Mouse (Mus musculus) hindbrain, postnatal 0 days (tissue): ENCODE measurements around the gene Ell. TPM values are rescaled to one million over a fixed set of nuclear protein-coding genes. Genes with fewer than 3 reads are reported as not detected.
A peak's percentile ranks its signal among the peaks of the same experiment; 100 is the strongest.

Experiments used
- ATAC-seq: fragments of 200-750 bp; cut with Nextera tagmentation; 2 replicates; pipeline ENCODE4 v1.8.0; 2017; ENCODE audit warnings: mild to moderate bottlenecking, moderate TSS enrichment, moderate library complexity
- DNase-seq: peaks from one replicate; pipeline ENCODE4 v3.0.0-alpha.2; 2015; ENCODE audit warnings: low spot score
- H3K27ac ChIP-seq: fragments of 300-500 bp; sonication (generic); 2 replicates; pipeline ENCODE4 v1.5.1; 2014; ENCODE audit warnings: mild to moderate bottlenecking
- H3K27me3 ChIP-seq: fragments of 300-500 bp; sonication (generic); 2 replicates; pipeline ENCODE4 v1.6.1; 2014; ENCODE audit warnings: low read length, mixed read lengths; ENCODE audit not compliant: insufficient read depth
- H3K36me3 ChIP-seq: fragments of 300-500 bp; sonication (generic); 2 replicates; pipeline ENCODE4 v1.6.1; 2014; ENCODE audit warnings: low read length, mixed read lengths; ENCODE audit not compliant: insufficient read depth
- H3K4me1 ChIP-seq: fragments of 300-500 bp; sonication (generic); 2 replicates; pipeline ENCODE4 v1.6.1; 2014; ENCODE audit warnings: antibody characterized with exemption, low read length, mixed read lengths; ENCODE audit not compliant: insufficient read depth
- H3K4me2 ChIP-seq: fragments of 300-500 bp; sonication (generic); 2 replicates; pipeline ENCODE4 v1.6.1; 2014; ENCODE audit warnings: low read depth, mild to moderate bottlenecking, low read length, moderate library complexity, mixed read lengths
- H3K4me3 ChIP-seq: fragments of 300-500 bp; sonication (generic); 2 replicates; pipeline ENCODE4 v1.5.1; 2014; ENCODE audit warnings: low read length
- H3K9ac ChIP-seq: fragments of 300-500 bp; sonication (generic); replicated peaks from 2 replicates; pipeline ENCODE4 v1.6.1; 2014; ENCODE audit warnings: mild to moderate bottlenecking, low read length, moderate library complexity, mixed read lengths
- H3K9me3 ChIP-seq: fragments of 300-500 bp; sonication (generic); 2 replicates; pipeline ENCODE4 v1.6.1; 2016; ENCODE audit warnings: low read length, mixed read lengths
- CTCF ChIP-seq: IDR thresholded peaks from 2 replicates; pipeline ENCODE4 v1.5.1; 2016; ENCODE audit warnings: antibody characterized with exemption, control low read depth, low read depth
- WGBS: fragments of 180-500 bp; shearing (Covaris S2); extraction: QIAGEN DNeasy Blood & Tissue Kit; methylation state at CpG from one replicate; pipeline ENCODE4 v1.1.7; 2014; 5-methylcytosine and 5-hydroxymethylcytosine counted together
- polyA plus RNA-seq: library from polyadenylated mRNA; unstranded; fragments of >200 nt; fragmentation: Nextera tagmentation; extraction: Ambion mirVana; gene quantifications from 2 replicates; pipeline ENCODE4 v1.2.1, GENCODE M21; 2015
- total RNA-seq: library from RNA; depleted of rRNA; stranded (reverse); fragments of >200 nt; gene quantifications from 2 replicates; pipeline ENCODE4 v1.2.3, GENCODE M21; 2014

The Ell gene
- total and polyA plus RNA-seq, 2 experiments from 2014 or later, result 10.8 to 16.7 TPM

DNA sequence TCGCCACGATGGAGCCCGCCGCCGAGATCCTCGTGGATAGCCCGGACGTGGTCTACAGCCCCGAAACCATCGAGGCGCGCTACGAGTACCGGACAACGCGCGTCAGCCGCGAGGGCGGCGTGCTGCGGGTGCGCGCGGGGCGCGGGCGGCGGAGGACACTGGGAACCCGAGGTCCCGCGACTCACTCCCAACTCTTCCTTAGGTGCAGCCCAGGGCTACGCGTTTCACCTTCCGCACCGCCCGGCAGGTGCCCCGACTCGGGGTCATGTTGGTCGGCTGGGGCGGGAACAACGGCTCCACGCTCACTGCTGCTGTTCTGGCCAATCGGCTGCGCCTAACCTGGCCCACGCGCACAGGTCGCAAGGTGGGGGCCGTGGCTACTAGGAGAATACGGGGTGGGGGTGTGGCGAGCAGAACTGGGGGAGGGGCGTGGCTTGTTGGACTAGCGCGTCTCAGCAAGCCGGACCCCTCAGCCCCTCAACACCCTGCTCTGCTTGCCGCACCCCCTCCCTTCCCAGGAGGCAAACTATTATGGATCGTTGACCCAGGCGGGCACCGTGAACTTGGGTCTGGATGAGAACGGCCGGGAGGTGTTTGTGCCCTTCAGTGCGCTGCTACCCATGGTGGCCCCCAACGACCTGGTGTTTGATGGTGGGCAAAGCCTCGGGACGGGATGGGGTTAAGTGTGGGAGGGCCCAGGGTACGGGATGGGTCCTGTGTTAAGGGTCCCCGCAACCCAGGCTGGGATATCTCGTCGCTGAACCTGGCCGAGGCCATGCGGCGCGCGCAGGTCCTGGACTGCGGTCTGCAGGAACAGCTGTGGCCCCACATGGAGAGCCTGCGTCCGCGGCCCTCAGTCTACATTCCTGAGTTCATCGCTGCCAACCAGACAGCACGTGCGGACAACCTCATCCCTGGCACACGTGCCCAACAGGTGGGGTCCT, 55.6 kb downstream of the Ell start:
- Histone ChIP-seq H3K9ac (peak overlapping the region; percentile 53), H3K4me3 (peak overlapping the region; percentile 54), H3K4me2 (peak overlapping the region; percentile 96), H3K36me3 (peaks cover 15% of the 10 kb centered on the region; the same call in 1 of the 2 replicates), H3K4me1 (peaks cover 19% of the 10 kb centered on the region), H3K27ac (peak overlapping the region; percentile 75; the same call in 1 of the 2 replicates), H3K9me3 (no peaks in the 10 kb centered on the region), H3K27me3 (no peaks in the 10 kb centered on the region)
- 9% methylated on average over 82 of the region's 82 CpGs for WGBS
- ATAC-seq (peak; percentile 19), DNase-seq (peak; percentile 55)
- TF ChIP-seq CTCF, result no peak

- Histone ChIP-seq H3K36me3 (peaks cover 8% of the 10 kb centered on the region; the same call in 1 of the 2 replicates), H3K9ac (no peak overlapping the region), H3K4me1 (peaks cover 27% of the 10 kb centered on the region), H3K27ac (no peak overlapping the region), H3K27me3 (no peaks in the 10 kb centered on the region), H3K4me2 (peak overlapping the region; percentile 96; the same call in 1 of the 2 replicates), H3K4me3 (no peak overlapping the region; the same call in 1 of the 2 replicates), H3K9me3 (no peaks in the 10 kb centered on the region)
- ATAC-seq (no peak), DNase-seq (no peak)
- no peak for TF ChIP-seq CTCF
- 95% methylated on average over 12 of the region's 12 CpGs for WGBS
These were observed 56.6 kb downstream of the Ell start for GRCm38 (mm10) chr8:70595811-70596210.

GRCm38 (mm10) chr8:70596216-70596615, 57.0 kb downstream of the Ell start:
- H3K4me2 ChIP-seq, result no peak overlapping the region
- H3K4me1 ChIP-seq, result peaks cover 31% of the 10 kb centered on the region
- WGBS, result 88% methylated on average over 18 of the region's 18 CpGs

DNA sequence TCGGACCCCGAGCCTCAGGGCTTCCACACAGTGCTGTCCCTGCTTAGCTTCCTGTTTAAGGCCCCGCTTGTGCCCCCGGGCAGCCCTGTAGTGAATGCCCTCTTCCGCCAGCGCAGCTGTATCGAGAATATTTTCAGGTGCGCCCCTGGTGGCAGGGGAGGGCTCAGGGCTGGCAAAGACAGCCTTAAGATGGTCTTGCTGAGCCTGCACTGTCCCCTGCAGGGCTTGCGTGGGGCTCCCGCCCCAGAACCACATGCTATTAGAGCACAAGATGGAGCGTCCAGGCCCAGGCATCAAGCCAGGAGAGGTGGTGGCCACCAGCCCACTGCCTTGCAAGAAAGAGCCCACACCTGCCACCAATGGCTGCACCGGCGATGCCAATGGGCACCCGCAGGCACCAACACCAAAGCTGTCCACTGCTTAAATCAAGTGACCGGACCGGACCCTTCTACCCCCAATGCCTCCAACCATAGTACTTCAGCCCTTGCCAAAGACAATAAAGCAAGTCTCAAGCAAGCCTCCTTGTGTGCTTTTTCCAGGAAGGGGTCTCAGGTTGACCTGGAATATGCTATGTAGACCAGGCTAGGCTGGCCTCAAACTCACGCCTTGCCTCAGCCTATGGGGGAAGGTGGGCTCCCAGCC, 57.6 kb downstream of the Ell start:
- Histone ChIP-seq H3K4me2 (no peak overlapping the region), H3K36me3 (peaks cover 1% of the 10 kb centered on the region; the same call in 1 of the 2 replicates), H3K27me3 (no peaks in the 10 kb centered on the region), H3K9ac (no peak overlapping the region), H3K9me3 (no peaks in the 10 kb centered on the region), H3K27ac (no peak overlapping the region), H3K4me3 (no peak overlapping the region), H3K4me1 (peaks cover 34% of the 10 kb centered on the region)
- 70% methylated on average over 17 of the region's 17 CpGs for WGBS
- peak; percentile 59 for TF ChIP-seq CTCF
- ATAC-seq, result no peak
- DNase-seq, result peak; percentile 55

More at GRCm38 (mm10) chr8:70596216-70596615, 57.0 kb downstream of the Ell start:
- H3K9me3 ChIP-seq, result no peaks in the 10 kb centered on the region
- H3K27me3 ChIP-seq, result no peaks in the 10 kb centered on the region
- DNase-seq (no peak), ATAC-seq (no peak)
- H3K27ac ChIP-seq, result no peak overlapping the region
- no peak overlapping the region for H3K4me3 ChIP-seq
- no peak for TF ChIP-seq CTCF
- H3K9ac ChIP-seq, result no peak overlapping the region
- H3K36me3 ChIP-seq, result peaks cover 7% of the 10 kb centered on the region; the same call in 1 of the 2 replicates

DNA sequence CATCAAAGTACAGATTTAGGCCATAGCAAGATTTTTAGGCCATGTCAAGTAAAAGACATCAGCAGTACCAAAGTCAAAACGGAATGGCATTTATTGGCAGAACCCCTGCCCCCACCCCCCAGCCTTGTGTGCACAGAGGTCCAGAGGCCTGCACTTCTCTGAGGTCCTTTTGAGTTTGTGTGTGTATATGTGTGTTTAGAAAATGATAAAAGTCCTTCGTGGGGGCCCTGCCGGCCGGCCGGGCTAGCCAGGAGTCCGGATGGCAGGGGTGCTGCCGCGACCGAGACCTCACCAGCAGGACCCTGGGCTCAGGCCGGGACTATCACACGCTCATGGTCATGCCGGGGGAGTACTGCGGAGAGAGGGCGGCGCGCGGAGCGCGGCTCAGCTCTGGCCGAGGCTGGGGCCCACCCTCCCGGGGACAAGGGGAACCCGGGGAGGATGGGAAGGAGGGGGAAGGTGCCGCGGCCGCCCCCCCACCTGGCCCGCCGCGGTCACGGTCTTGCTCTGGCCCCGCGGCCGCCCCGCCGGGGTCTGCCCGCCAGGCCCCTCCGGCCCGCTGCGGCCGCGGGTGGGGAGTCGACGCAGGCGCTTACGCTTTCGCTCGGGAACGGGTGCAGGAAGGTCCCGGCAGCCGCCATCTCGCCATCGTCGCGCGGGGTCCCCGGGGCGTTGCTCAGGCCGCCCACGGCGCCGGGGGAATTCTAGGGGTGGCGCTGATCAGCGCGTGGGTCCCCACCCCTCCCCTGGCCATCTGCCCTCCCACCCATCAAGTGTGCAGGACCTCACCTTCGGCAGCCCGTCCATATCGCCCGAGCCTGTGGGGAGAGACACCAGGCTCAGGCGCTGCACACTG, 58.4 kb downstream of the Ell start:
- peak overlapping the region; percentile 53 for H3K9ac ChIP-seq
- peak overlapping the region; percentile 59 for H3K4me2 ChIP-seq
- H3K4me1 ChIP-seq, result peaks cover 34% of the 10 kb centered on the region
- TF ChIP-seq CTCF, result no peak
- no peaks in the 10 kb centered on the region for H3K9me3 ChIP-seq
- ATAC-seq, result no peak
- no peak overlapping the region for H3K27ac ChIP-seq
- H3K27me3 ChIP-seq, result no peaks in the 10 kb centered on the region
- H3K36me3 ChIP-seq, result no peaks in the 10 kb centered on the region
- peak overlapping the region; percentile 31 for H3K4me3 ChIP-seq
- peak; percentile 25 for DNase-seq
- WGBS, result 15% methylated on average over 56 of the region's 68 CpGs

GRCm38 (mm10) chr8:70598283-70598682, 59.0 kb downstream of the Ell start:
- H3K4me2 ChIP-seq, result peak overlapping the region; percentile 59
- H3K4me3 ChIP-seq, result peak overlapping the region; percentile 31
- peak overlapping the region; percentile 53; the same call in 1 of the 2 replicates for H3K9ac ChIP-seq
- H3K27ac ChIP-seq, result no peak overlapping the region
- ATAC-seq (peak; percentile 33), DNase-seq (peak; percentile 87)
- H3K36me3 ChIP-seq, result no peaks in the 10 kb centered on the region
- H3K9me3 ChIP-seq, result no peaks in the 10 kb centered on the region
- no peaks in the 10 kb centered on the region for H3K27me3 ChIP-seq
- 4% methylated on average over 29 of the region's 29 CpGs for WGBS
- peaks cover 34% of the 10 kb centered on the region for H3K4me1 ChIP-seq
- peak; percentile 79 for TF ChIP-seq CTCF
